Mouse (Mus musculus) retina, postnatal 1 day (tissue): ENCODE results near the gene Arhgap9.
A peak's percentile ranks its signal among the peaks of the same experiment; 100 is the strongest.

Source experiments
- DNase-seq: peaks from one replicate; pipeline ENCODE4 v3.0.0-alpha.2; 2012

The Arhgap9 gene

DNA sequence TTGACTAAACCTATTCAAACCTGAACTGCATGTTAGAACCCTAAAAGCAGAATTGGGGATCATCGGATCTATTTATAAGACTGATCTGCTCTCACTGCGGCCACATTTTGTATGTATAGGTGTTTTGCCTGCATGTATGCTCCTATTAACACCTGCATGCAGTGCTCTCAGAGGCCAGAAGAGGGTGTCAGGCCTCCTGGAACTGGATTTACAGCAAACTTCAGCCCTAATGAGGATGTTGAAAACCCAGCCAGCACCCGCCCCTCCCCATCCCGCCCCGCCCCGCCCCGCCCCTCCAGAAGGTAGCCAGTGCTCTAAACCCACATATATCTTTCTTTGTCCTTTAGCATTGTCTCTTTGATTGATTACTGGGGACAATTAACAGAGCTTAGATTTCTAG lies 2.7 kb downstream of the Arhgap9 start:
- DNase-seq = peak; percentile 71

DNA sequence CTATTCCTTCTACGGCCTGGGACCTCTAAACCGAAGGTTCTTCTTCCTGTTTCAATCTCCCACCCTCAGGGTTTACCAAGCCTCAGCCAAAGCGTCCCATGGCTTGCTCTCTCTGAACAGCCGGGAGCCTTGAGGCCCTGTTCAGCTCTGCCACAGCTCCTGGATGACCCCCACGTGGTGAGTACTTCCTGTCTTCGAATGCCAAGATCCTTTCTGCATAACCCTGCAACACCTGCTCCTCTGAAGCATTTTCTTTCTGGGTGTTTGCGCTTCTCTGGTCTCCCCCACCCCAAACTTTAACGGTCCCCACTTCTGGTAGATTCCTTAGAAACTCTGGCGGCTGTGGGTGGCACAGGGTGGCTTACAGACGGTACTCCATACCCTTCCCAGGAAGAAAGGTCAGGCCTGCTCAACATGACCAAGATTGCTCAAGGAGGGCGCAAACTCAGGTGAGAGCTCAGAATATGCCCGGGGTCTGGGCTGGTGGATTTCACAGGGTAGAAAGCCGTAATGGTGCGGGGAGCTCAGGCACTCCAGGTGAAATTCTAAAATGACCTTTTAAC lies 3.8 kb downstream of the Arhgap9 start:
- no peak for DNase-seq

DNA sequence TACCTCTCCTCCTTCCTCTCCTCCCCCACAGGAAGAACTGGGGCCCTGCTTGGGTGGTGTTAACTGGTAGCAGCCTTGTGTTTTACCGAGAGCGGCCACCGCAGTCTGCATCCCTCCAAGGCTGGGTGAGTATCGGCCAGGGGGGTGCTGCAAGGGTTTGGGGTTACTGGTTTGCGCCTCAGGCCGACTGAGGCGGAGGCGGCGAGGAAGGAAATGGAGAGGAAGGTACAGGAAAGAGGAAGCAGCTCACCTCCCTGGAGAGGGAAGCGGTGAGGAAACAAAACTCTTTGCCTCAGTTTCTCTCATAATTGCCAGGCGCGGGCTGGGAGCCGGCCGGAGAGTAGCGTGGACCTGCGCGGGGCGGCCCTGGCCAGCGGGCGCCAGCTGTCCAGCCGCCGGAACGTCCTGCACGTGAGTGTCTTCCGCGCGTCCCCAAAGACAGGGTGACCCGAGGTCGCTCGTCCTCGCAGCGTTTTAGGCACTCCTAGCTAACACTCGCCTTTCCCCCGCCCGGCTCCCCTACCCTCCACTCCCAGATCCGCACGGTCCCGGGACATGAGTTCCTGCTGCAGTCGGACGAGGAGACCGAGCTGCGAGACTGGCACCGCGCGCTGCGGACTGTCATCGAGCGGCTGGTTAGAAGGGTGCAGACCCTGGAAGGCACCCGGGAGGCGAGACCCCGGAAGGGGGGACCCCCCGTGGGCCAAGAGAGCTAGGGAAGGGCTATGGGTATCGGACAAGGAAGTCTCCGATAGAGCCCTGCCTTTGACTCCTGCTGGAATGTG lies 4.4 kb downstream of the Arhgap9 start:
- DNase-seq = peak; percentile 40

DNA sequence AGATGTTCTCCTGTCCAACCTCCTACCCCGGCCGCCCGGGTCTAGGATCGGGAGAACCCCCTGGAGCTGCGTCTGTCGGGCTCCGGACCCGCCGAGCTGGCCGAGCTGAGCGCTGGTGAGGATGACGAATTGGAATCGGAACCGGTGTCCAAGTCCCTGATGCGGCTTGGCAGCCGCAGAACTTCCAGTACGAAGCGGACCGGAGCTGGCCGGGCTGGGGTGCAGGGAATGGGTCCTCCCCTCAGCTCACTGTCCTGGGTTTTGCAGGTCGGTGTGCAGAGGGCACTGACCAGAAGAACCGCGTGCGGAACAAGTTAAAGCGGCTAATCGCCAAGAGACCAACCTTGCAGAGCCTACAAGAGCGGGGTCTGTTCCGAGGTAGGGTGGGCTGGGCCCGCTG lies 5.1 kb downstream of the Arhgap9 start:
- no peak for DNase-seq

DNA sequence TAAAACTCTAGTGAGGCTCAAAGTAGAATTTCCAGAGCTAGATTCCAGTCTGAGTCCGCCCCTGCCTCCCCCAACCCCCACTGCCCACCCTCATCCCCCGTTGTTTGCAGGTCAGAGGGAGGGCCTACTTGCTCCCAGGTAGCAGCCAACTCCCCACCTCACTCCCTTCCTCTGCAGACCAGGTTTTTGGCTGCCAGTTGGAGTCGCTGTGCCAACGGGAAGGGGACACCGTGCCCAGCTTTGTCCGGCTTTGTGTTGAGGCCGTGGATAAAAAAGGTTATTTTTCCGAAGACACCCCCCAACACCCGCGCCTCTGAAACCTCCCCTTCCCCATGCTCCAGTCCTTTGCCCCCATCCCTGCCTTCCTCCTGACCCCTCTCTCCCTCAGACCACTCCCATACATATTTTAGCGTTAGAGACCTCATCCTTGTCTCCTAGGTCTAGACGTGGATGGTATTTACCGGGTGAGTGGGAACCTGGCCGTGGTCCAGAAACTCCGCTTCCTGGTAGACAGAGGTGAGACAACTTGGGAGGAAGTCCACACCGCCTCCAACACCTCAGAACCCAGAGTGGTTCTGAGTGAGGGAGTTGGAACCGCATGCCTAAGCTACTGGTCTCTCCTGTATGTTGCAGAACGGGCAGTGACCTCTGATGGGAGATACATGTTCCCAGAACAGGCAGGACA lies 5.8 kb downstream of the Arhgap9 start:
- DNase-seq = peak; percentile 19

DNA sequence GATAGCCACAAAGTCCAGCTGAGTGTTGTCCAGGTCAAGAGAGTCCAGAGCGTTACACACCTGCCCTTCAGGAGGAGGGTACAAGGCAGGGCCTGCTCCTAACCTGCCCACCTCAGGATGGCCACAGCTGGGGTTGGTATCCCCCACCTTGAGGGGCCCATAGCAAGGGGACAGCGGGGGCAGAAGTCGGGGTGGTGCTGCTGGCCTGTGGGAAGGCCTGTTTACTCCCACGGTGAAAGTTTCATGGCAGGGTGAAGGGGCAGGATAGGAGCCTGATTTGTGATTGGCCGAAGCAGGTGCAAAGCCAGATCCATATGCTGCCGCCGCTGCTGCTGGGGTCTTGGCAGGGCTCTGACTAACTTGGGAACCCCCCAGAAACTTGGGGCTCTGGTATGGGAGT lies 8.4 kb downstream of the Arhgap9 start:
- DNase-seq = no peak

DNA sequence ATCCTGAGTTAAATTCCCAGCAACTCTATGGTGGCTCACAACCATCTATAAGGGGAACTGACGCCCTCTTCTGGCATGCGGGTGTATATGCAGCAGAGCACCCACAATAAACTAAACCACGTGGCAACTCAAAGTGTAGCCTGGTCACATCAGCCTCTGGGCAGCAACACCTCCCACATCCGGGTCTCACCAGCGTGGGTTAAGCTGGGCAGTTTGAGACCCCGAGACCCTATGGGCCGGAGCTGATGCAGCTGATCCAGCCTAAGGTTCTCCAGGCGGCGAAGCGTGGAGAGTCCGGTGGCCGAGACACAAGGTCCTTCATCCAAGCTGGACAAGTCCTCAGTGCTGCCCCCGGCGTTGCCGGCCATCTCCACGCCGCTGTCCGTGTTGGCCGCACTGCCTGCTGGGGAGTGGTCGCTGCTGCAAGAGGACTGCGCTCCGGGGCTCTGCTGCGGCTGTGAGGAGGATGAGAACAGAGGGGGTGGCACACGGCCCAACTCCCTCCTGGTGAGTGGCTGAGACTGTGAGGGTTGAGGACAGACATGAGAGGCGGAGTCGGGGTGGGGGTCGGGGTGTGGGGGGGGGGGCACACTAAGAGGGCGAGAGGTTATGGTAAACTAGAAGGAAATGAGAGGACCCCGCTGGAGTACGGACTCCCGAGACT lies 10.6 kb downstream of the Arhgap9 start:
- DNase-seq = peak; percentile 37

DNA sequence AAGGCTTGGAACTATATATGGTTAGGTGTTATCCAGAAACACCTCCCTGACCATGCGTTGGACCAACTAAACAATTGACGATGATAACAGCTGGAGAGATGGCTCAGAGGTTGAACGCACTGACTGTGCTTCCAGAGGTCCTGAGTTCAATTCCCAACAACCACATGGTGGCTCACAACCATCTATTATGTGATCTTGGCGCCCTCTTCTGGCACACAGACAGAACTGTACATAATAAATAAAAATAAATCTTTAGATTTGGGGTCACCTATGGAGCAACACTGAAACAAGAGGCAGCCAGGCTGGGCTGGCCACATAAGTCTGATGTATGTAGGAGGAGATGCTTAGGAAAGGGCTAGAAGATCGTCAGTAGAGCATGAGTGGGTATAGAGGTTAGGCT lies 11.4 kb downstream of the Arhgap9 start:
- DNase-seq = peak; percentile 21

DNA sequence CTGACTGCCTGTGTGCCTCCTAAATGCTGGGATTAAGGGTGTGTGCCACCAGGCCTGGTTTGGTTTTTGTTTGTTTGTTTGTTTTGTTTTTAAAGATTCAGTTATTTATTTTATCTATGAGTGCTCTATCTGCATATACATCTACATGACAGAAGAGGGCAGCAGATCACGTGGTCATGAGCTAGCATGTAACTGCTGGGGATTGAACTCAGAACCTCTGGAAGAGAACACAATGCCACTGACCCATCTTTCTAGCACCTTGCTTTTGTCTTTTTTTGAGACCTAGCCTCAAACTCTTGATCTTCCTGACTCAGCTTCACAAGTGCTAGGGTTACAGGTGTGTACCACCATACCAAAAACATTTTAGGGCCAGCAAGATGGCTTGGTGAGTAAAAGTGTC lies 13.5 kb downstream of the Arhgap9 start:
- no peak for DNase-seq

DNA sequence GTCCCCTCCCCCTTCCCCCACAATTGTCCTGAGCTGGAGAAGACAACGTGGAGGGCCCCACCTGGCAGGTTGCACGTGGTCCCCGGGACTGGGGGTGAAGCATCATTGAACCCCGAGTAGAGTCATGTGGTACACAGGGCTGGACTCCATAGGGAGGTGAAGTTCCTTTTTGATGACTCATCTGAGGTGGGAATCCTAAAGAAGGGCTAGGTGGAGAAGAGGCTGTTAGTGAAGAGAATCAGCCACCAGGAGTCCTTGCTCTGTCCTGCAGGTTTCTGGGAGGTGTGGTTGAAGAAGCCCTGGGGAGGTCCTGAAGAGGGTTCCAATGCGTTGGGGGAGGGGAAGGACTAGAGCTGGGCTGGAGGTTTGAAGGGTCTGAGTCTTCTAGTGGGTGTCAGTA lies 15.2 kb downstream of the Arhgap9 start:
- no peak for DNase-seq

DNA sequence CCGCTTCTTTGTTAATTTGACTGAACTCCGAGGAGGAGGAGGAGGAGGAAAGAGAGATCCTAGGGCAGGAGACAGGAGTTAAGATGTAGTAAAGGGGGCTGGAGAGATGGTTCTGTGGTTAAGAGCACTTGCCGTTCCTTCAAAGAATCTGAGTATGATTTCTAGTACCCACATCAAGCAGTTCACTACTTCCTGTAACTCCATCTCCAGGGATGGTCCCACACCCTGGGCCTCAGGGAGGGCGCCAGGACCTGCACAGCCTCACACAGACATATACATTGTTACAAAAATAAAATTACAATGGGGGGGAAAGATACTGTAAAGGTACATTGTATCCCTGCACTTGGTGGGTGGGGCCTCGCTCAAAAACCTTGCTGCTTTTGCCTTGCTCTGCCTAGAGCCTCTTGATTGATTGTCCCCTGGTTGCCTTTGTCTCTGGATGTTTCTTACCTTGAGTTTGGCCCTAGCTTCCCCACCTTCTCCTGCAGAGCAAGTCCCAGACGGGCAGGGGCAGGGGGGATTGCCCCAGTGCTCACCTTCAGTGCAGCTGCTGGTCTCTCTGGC lies 15.9 kb downstream of the Arhgap9 start:
- no peak for DNase-seq

DNA sequence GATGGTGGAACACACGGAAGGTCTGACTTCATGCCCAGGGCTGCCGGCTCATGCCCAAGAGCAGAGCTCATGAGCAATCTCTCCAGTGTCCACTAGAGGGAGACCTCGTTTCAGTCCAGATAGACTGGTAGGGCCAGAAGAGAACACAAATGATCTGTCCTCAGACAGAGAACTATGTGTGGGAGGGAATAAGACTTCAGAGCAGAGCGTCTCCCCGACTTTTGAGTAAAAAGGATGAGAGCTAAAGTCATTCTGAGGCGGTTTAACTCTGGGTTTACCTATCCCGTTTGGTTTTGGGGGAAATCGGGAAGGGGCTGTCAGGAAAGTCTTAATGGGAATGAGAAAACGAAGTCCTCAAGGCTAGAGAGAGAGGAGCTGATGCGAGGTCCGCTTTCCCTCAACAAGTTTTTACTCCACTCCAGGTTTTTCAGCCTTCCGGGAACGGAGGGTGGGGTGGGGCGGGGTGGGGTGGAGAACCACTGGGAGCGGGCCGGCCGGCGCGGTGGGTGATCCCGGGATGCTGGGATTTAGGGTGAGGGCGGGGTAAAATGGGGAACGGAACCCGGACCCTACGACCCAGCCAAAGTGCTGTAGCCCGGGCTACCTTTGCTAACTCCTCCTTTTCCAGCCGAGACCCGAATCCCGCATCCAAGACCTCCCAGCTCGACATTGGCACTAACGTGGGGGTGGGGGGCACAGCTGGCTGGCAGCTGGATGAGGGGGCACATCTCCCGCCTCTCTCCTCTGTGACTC lies 17.3 kb downstream of the Arhgap9 start:
- DNase-seq = peak; percentile 95

DNA sequence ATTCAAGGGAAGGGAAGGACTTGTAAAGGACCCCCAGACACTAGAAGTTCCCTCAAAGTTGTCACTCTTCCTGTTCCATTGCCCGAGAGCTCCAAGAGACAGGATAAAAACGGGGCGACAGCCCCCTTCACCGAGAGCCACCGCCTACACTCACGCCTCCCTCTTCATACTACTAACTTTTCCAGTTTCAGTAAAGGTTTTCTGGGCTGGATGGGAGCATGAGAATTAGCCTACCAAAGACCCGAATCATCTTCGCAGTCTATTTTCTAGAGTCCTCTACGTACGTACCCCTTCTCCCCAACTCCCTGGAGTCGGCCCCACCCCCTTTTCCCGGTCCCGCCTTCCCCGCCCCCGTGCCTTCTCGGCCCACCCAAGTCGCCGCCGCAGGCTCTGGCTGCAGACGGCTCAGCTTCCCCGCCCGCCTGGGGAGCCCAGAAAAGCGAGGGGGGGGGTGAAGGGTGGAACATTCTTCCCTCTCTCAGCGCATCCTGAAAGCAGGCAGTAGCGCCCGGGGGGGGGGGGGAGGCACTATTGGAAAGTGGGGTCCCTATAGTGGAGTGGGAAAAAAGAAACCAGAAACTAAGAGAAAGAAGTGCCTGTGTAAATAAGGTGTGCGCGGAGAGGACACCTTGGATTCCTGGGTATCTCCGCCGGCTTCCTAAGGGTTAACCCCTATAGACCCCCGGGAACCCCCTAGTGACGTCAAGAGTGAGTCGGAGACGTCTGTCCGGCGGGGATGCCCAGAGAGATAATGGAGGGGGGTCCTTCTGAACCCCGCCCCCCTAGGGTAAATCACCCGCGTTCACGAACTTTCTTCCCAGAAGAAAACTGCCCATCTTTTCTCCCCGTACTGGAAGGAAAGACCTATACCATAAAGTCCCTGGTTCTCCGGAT lies 18.2 kb downstream of the Arhgap9 start:
- peak; percentile 89 for DNase-seq

DNA sequence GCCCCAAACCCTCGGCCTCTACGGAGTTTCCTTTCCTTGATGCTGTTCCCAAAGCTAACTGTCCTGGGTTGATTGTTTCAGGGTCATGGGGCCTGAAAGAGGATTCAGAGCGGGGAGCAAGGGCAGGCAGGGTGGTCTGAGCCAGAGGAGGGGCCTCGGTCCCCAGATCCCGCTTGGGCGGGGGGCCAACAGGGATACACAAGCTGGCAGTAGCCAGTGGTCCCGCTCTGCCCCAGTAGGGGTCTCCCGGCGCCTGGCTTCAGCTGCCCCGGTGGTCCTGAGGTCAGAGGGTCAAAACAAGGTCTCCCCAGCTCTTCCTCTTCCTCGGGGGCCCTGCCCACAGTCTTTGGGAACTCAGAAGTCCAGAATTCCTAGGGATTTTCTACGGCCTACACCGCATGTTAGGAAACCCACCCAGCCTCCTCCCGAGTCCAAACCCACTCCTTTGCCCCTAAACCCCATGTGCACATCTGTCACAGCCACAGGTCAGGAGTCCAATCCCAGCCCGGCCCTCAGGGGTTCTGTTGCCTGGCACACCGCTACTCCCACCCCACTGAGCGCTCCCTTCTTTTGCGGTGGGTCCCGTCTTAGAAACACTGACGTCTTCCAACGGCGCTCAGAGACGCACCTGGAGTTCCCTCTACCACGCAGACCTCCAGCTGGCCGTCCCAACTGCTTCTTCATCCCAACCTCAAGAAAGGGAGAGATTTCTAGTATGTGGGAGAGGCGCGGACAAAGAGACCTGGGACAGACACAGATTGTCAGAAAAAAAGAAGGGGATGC lies 19.0 kb downstream of the Arhgap9 start:
- DNase-seq = peak; percentile 92

DNA sequence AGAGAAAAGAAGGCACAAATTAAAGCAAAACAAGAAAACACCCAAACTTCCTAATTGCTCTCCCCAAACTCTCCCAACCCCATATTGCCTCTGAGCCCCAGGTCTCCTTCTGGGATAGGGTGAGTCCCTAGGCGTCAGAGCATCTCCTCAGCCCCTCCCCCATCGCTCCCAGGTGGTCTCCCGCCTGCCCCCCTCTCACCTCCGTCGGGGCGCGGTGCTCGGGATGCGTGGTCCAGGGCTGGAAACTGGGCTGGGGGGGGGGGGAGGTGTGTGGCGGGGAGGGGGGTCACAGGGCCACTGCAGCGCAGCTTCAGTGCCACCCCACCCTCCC lies 19.6 kb downstream of the Arhgap9 start:
- DNase-seq = peak; percentile 65

DNA sequence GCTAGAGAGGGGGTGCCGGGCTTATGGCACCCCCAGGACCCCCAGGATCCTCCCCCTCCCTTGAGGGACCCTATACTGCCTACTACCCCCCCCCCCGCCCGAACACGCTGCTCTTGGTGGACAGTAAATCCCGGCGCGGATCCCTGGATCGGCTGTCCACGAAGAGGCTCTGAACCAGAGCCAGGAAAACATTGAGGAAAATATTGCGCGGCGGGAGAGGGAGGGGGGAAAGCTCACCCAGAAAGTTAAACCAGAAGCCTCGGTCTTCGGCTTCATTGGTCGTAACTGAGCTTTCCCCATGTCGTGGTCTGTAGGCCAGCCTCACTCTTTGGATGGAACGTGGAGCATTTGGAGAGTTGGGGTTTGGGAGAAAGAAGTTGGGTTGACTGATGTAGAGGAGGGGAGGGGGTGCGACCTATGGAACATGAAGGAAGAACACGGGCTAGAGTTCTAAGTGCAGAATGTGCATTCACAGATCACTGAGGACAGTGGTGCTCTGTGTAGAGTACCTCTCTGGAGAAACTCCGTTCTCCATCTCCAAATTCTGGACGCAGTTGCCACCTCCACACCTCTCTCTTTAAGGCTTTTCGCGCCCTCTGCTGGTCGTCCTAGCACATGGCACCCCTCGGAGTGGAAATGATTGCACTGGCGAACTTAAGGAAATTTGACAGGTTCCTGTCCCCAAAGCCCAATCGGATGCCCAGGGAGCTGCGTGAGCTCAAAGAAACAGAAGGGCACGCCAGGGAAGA lies 20.3 kb downstream of the Arhgap9 start, which contains the start of gene Gli1:
Gli1 (minus strand) TSS at position 84 of the 749 bp plus-strand sequence.
- DNase-seq = peak; percentile 94

DNA sequence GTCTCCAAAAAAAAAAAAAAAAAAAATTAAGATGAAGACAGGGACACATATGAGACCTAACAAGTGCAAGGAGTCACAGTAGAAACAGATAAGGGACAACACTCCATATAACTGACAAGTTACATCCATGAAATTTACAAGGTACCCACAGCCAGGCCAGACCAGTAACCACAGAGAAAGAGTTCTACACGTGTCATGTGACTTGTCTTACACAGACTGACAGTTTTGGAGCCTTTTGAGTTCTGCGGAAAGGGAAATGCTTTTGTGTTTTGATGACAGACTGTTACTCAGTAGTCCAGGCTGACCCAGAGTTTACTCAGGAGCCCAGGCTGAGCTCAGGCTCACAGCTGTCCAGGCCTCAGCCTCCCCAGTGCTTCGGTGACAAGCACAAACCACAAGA lies 21.3 kb downstream of the Arhgap9 start:
- DNase-seq = no peak

DNA sequence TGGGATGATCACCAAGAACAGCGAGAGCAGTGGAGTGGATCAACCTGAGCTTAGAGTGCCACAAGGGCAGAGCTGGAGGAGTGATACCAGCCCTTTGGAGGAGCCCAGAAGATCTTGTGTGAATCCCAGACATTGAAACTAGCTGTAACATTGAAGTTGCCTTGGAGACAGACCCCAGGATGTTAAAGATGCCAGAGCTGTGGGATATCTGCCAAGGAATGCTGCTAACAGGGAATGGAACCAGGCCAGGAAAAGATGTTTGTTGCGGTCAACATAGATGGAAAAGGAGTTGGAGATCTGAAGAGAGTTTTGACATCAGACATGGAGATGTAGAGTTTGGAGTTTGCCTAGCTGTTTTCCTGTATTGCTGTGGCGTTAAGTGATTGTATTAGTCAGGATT lies 24.4 kb downstream of the Arhgap9 start:
- no peak for DNase-seq

DNA sequence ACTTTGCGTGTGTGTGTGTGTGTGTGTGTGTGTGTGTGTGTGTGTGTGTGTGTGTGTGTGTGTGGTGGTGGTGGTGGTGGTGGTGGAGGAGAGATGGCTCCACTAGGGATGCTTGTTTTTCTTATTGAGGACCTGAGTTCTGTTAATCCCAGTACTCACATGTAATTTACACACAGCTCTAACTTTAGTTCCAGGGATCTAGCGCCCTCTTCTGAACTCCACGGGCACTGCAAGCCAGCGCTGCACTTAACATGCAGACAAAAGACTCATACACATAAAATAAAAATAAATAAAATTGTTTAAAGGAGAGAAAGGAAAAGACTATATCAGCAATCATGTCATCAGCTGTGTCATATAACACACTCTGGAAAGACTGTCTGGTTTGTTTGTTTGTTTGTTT lies 27.2 kb downstream of the Arhgap9 start:
- peak; percentile 34 for DNase-seq

DNA sequence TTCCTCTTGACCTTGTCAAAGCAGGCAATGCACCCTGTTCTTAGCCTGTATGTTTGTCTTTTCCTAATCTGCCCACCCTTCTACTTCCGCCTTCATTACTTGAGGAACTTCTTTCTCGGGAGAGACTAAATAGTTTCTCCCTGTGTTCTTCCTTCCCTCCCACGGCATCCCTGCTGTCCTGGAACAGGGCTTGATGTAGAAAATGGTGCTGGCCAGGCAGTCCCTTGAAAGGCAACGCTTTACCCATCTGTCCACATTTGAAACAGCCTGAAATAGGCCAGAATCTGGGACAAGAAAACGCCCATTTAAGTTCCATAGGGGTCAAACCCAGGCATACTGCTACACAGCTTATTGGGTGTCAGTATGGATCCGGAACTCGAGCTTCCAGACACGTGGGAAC lies 28.0 kb downstream of the Arhgap9 start:
- DNase-seq = no peak
